ENCODE assay signal across 10 mouse cellular contexts in genomic region chr19:8982303-8983149, GRCm38 (mm10). TPM values are rescaled to one million over a fixed set of nuclear protein-coding genes. Genes with fewer than 3 reads are reported as not detected.
DNase-seq lines count a peak whose midpoint lies in the region; ATAC-seq and TF ChIP-seq lines count a peak whose summit lies in the region.
"Had no signal": no experiment of that assay in that cellular context is flagged by ENCODE, and none has a peak within 500 bp of the region (broad histone marks: within the 10 kb centered on the region; RNA-seq: fewer than 3 reads in every experiment).

No protein-coding gene starts in this region.

- peaks cover 43% of the 10 kb centered on the region for H3K36me3 ChIP-seq in hindbrain, embryonic 13.5 days
- peaks cover 9% of the 10 kb centered on the region for H3K36me3 ChIP-seq in hindbrain, embryonic 11.5 days (ENCODE audit: control insufficient read depth, insufficient read depth, low read length)
- H3K36me3 ChIP-seq in heart, postnatal 0 days (replicated peaks; ENCODE audit: control insufficient read depth, insufficient read depth, low read length), result peaks cover 21% of the 10 kb centered on the region
- H3K36me3 ChIP-seq in midbrain, embryonic 16.5 days (ENCODE audit: control insufficient read depth, insufficient read depth, low read length), result peaks cover 13% of the 10 kb centered on the region

- TF ChIP-seq EP300 in heart, postnatal 0 days (IDR thresholded peaks at IDR 0.05; ENCODE audit: low read depth), result no peak

- no peak for DNase-seq in hindbrain, embryonic 11.5 days (ENCODE audit: low spot score)
- DNase-seq in R1 (ENCODE audit: low read depth, low spot score), result peak; percentile 40
- no peak for DNase-seq in heart, postnatal 0 days (ENCODE audit: low spot score)
- DNase-seq in adrenal gland, postnatal 25 days, result no peak
- DNase-seq in layer of hippocampus, postnatal 14 days (ENCODE audit: low spot score in 2 of 2), result no peak
- DNase-seq: thymus, adult 18-20 months had no signal

- H3K9me3 ChIP-seq in hindbrain, embryonic 13.5 days, result no peaks in the 10 kb centered on the region
- H3K9me3 ChIP-seq in hindbrain, embryonic 11.5 days (ENCODE audit: control insufficient read depth, low read length), result no peaks in the 10 kb centered on the region
- no peaks in the 10 kb centered on the region for H3K9me3 ChIP-seq in heart, postnatal 0 days (replicated peaks; ENCODE audit: control insufficient read depth, low read length)
- no peaks in the 10 kb centered on the region for H3K9me3 ChIP-seq in midbrain, embryonic 16.5 days (replicated peaks; ENCODE audit: control insufficient read depth, low read length, poor library complexity, severe bottlenecking)

- H3K27ac ChIP-seq in hindbrain, embryonic 13.5 days, result no peak overlapping the region
- H3K27ac ChIP-seq in hindbrain, embryonic 11.5 days (ENCODE audit: low read depth, low read length), result no peak overlapping the region
- H3K27ac ChIP-seq in heart, postnatal 0 days (ENCODE audit: low read depth), result peak overlapping the region; percentile 69
- H3K27ac ChIP-seq in midbrain, embryonic 16.5 days (ENCODE audit: low read length), result no peak overlapping the region

- H3K9ac ChIP-seq in hindbrain, embryonic 13.5 days, result 0 out of 2 replicates have a peak overlapping the region, but pooled peaks have one; percentile 13
- H3K9ac ChIP-seq in hindbrain, embryonic 11.5 days (ENCODE audit: low read depth, low read length), result no peak overlapping the region
- 0 out of 2 replicates have a peak overlapping the region, but pooled peaks have one; percentile 12 for H3K9ac ChIP-seq in heart, postnatal 0 days (replicated peaks; ENCODE audit: low read depth, low read length)
- H3K9ac ChIP-seq in midbrain, embryonic 16.5 days (ENCODE audit: low read depth, low read length), result no peak overlapping the region

- no peak overlapping the region for H3K4me2 ChIP-seq in hindbrain, embryonic 13.5 days
- H3K4me2 ChIP-seq in hindbrain, embryonic 11.5 days (replicated peaks; ENCODE audit: low read depth, low read length), result no peak overlapping the region
- H3K4me2 ChIP-seq in heart, postnatal 0 days (ENCODE audit: low read depth, low read length), result no peak overlapping the region
- no peak overlapping the region for H3K4me2 ChIP-seq in midbrain, embryonic 16.5 days (ENCODE audit: low read length)

- H3K4me3 ChIP-seq in hindbrain, embryonic 13.5 days, result no peak overlapping the region
- no peak overlapping the region for H3K4me3 ChIP-seq in hindbrain, embryonic 11.5 days (ENCODE audit: low read depth, low read length)
- no peak overlapping the region for H3K4me3 ChIP-seq in heart, postnatal 0 days (ENCODE audit: low read depth, low read length)
- no peak overlapping the region for H3K4me3 ChIP-seq in midbrain, embryonic 16.5 days (ENCODE audit: low read depth, low read length)

- TF ChIP-seq CTCF in heart, postnatal 0 days (IDR thresholded peaks at IDR 0.05; ENCODE audit: low read depth), result no peak

- peaks cover 5% of the 10 kb centered on the region for H3K27me3 ChIP-seq in hindbrain, embryonic 13.5 days
- no peaks in the 10 kb centered on the region for H3K27me3 ChIP-seq in hindbrain, embryonic 11.5 days (ENCODE audit: control insufficient read depth, insufficient read depth, low read length)
- H3K27me3 ChIP-seq in heart, postnatal 0 days (ENCODE audit: control insufficient read depth, insufficient read depth, low read length), result no peaks in the 10 kb centered on the region
- H3K27me3 ChIP-seq in midbrain, embryonic 16.5 days (ENCODE audit: control insufficient read depth, insufficient read depth, low read depth, low read length), result no peaks in the 10 kb centered on the region

- 59% methylated on average over 5 of the region's 5 CpGs for WGBS in hindbrain, embryonic 13.5 days
- WGBS in hindbrain, embryonic 11.5 days, result 55% methylated on average over 5 of the region's 5 CpGs
- WGBS in heart, postnatal 0 days, result 41% methylated on average over 5 of the region's 5 CpGs
- WGBS in midbrain, embryonic 16.5 days, result 58% methylated on average over 5 of the region's 5 CpGs

- ATAC-seq in hindbrain, embryonic 13.5 days (ENCODE audit: low FRiP score), result no peak
- no peak for ATAC-seq in hindbrain, embryonic 11.5 days (ENCODE audit: low FRiP score)
- no peak for ATAC-seq in heart, postnatal 0 days (ENCODE audit: insufficient read depth, low read depth)
- ATAC-seq in megakaryocyte, adult 5-6 weeks (ENCODE audit: poor library complexity, severe bottlenecking), result peak; percentile 47
- ATAC-seq in midbrain, embryonic 16.5 days, result no peak
- ATAC-seq: activated CD4-positive, CD25-positive, alpha-beta regulatory T cell, adult 4 months had no signal

- H3K4me1 ChIP-seq in hindbrain, embryonic 13.5 days (replicated peaks), result peaks cover 55% of the 10 kb centered on the region
- H3K4me1 ChIP-seq in hindbrain, embryonic 11.5 days (replicated peaks; ENCODE audit: control insufficient read depth, insufficient read depth, low read length), result peaks cover 6% of the 10 kb centered on the region; the same call in 1 of the 2 replicates
- H3K4me1 ChIP-seq in heart, postnatal 0 days (ENCODE audit: control insufficient read depth, insufficient read depth), result peaks cover 54% of the 10 kb centered on the region
- peaks cover 22% of the 10 kb centered on the region for H3K4me1 ChIP-seq in midbrain, embryonic 16.5 days (ENCODE audit: control insufficient read depth, insufficient read depth, low read length)

RNA-seq across cellular contexts. Expression of gene Ahnak, which starts 6.6 kb away (rescaled TPM):
- 5.7 and 6.4 TPM in 2 replicates for polyA plus RNA-seq in hindbrain, embryonic 13.5 days (2015; fragmentation: Nextera tagmentation; extraction: Ambion mirVana)
- 6.0 and 14.1 TPM in 2 replicates for polyA plus RNA-seq in hindbrain, embryonic 11.5 days (2014; fragmentation: Nextera tagmentation; extraction: Ambion mirVana)
- total RNA-seq in heart, postnatal 0 days (2014; rRNA removed; ENCODE audit: low replicate concordance), result 122 and 135 TPM in 2 replicates
- 56.8 and 59.1 TPM in 2 replicates for polyA plus RNA-seq in heart, postnatal 0 days (2015; fragmentation: Nextera tagmentation; extraction: Ambion mirVana)
- total RNA-seq in megakaryocyte, adult 5-6 weeks (2015), result 372 and 397 TPM in 2 replicates
- total RNA-seq in megakaryocyte, adult 5-6 weeks (2017), result 659 and 727 TPM in 2 replicates
- polyA plus RNA-seq in midbrain, embryonic 16.5 days (2015; fragmentation: Nextera tagmentation; extraction: Ambion mirVana), result 2.7 and 3.2 TPM in 2 replicates
- 93.0 and 106 TPM in 2 replicates for total RNA-seq in adrenal gland, postnatal 25 days (2021)
- total RNA-seq in layer of hippocampus, postnatal 14 days (2021), result 10 to 100 TPM; 20.7 to 22.5 TPM

RNA-seq across cellular contexts. Expression of gene Eef1g, which starts 15.7 kb away (rescaled TPM):
- polyA plus RNA-seq in hindbrain, embryonic 13.5 days (2015; fragmentation: Nextera tagmentation; extraction: Ambion mirVana), result 344 and 348 TPM in 2 replicates
- 462 and 475 TPM in 2 replicates for polyA plus RNA-seq in hindbrain, embryonic 11.5 days (2014; fragmentation: Nextera tagmentation; extraction: Ambion mirVana)
- 407 and 439 TPM in 2 replicates for total RNA-seq in heart, postnatal 0 days (2014; rRNA removed; ENCODE audit: low replicate concordance)
- polyA plus RNA-seq in heart, postnatal 0 days (2015; fragmentation: Nextera tagmentation; extraction: Ambion mirVana), result 172 and 173 TPM in 2 replicates
- total RNA-seq in megakaryocyte, adult 5-6 weeks (2015), result 319 and 343 TPM in 2 replicates
- total RNA-seq in megakaryocyte, adult 5-6 weeks (2017), result 206 and 209 TPM in 2 replicates
- 283 and 293 TPM in 2 replicates for polyA plus RNA-seq in midbrain, embryonic 16.5 days (2015; fragmentation: Nextera tagmentation; extraction: Ambion mirVana)
- 327 and 416 TPM in 2 replicates for total RNA-seq in adrenal gland, postnatal 25 days (2021)
- 100 to 1,000 TPM; 198 to 230 TPM for total RNA-seq in layer of hippocampus, postnatal 14 days (2021)

RNA-seq across cellular contexts. Expression of gene Tut1, which starts 28.9 kb away (rescaled TPM):
- 29.4 and 31.1 TPM in 2 replicates for polyA plus RNA-seq in hindbrain, embryonic 13.5 days (2015; fragmentation: Nextera tagmentation; extraction: Ambion mirVana)
- polyA plus RNA-seq in hindbrain, embryonic 11.5 days (2014; fragmentation: Nextera tagmentation; extraction: Ambion mirVana), result 23.7 and 27.8 TPM in 2 replicates
- total RNA-seq in heart, postnatal 0 days (2014; rRNA removed; ENCODE audit: low replicate concordance), result 9.8 and 18.0 TPM in 2 replicates
- polyA plus RNA-seq in heart, postnatal 0 days (2015; fragmentation: Nextera tagmentation; extraction: Ambion mirVana), result 8.2 and 10.4 TPM in 2 replicates
- 1.7 and 2.9 TPM in 2 replicates for total RNA-seq in megakaryocyte, adult 5-6 weeks (2015)
- total RNA-seq in megakaryocyte, adult 5-6 weeks (2017), result 8.8 and 9.9 TPM in 2 replicates
- 25.6 and 26.2 TPM in 2 replicates for polyA plus RNA-seq in midbrain, embryonic 16.5 days (2015; fragmentation: Nextera tagmentation; extraction: Ambion mirVana)
- 23.1 and 23.6 TPM in 2 replicates for total RNA-seq in adrenal gland, postnatal 25 days (2021)
- total RNA-seq in layer of hippocampus, postnatal 14 days (2021), result 10 to 100 TPM; 15.0 to 17.3 TPM

RNA-seq across cellular contexts. Expression of gene Mta2, which starts 40.9 kb away (rescaled TPM):
- polyA plus RNA-seq in hindbrain, embryonic 13.5 days (2015; fragmentation: Nextera tagmentation; extraction: Ambion mirVana), result 133 and 137 TPM in 2 replicates
- 45.6 and 52.3 TPM in 2 replicates for polyA plus RNA-seq in hindbrain, embryonic 11.5 days (2014; fragmentation: Nextera tagmentation; extraction: Ambion mirVana)
- 55.1 and 57.9 TPM in 2 replicates for total RNA-seq in heart, postnatal 0 days (2014; rRNA removed; ENCODE audit: low replicate concordance)
- polyA plus RNA-seq in heart, postnatal 0 days (2015; fragmentation: Nextera tagmentation; extraction: Ambion mirVana), result 47.6 and 51.5 TPM in 2 replicates
- total RNA-seq in megakaryocyte, adult 5-6 weeks (2015), result 47.3 and 53.3 TPM in 2 replicates
- total RNA-seq in megakaryocyte, adult 5-6 weeks (2017), result 98.8 and 106 TPM in 2 replicates
- 108 and 121 TPM in 2 replicates for polyA plus RNA-seq in midbrain, embryonic 16.5 days (2015; fragmentation: Nextera tagmentation; extraction: Ambion mirVana)
- 98.6 and 104 TPM in 2 replicates for total RNA-seq in adrenal gland, postnatal 25 days (2021)
- total RNA-seq in layer of hippocampus, postnatal 14 days (2021), result 10 to 100 TPM; 52.4 to 56.6 TPM

RNA-seq across cellular contexts. Expression of gene Eml3, which starts 53.2 kb away (rescaled TPM):
- polyA plus RNA-seq in hindbrain, embryonic 13.5 days (2015; fragmentation: Nextera tagmentation; extraction: Ambion mirVana), result 9.4 and 11.3 TPM in 2 replicates
- 6.5 and 7.8 TPM in 2 replicates for polyA plus RNA-seq in hindbrain, embryonic 11.5 days (2014; fragmentation: Nextera tagmentation; extraction: Ambion mirVana)
- total RNA-seq in heart, postnatal 0 days (2014; rRNA removed; ENCODE audit: low replicate concordance), result 6.7 and 21.0 TPM in 2 replicates
- polyA plus RNA-seq in heart, postnatal 0 days (2015; fragmentation: Nextera tagmentation; extraction: Ambion mirVana), result 9.6 and 10.1 TPM in 2 replicates
- total RNA-seq in megakaryocyte, adult 5-6 weeks (2015), result 17.1 and 18.0 TPM in 2 replicates
- total RNA-seq in megakaryocyte, adult 5-6 weeks (2017), result 29.3 and 32.0 TPM in 2 replicates
- 8.6 and 9.1 TPM in 2 replicates for polyA plus RNA-seq in midbrain, embryonic 16.5 days (2015; fragmentation: Nextera tagmentation; extraction: Ambion mirVana)
- 57.2 and 67.5 TPM in 2 replicates for total RNA-seq in adrenal gland, postnatal 25 days (2021)
- total RNA-seq in layer of hippocampus, postnatal 14 days (2021), result 10 to 100 TPM; 11.3 to 11.7 TPM

Comparison
In these comparisons a context has a peak if more than half of its experiments do, and no peak if none do; other contexts are left out.
1. H3K9ac ChIP-seq: peak in hindbrain, embryonic 13.5 days (single experiment) and heart, postnatal 0 days (single experiment); none in hindbrain, embryonic 11.5 days (single experiment) and midbrain, embryonic 16.5 days (single experiment).